Comparison of ENCODE assay signal across 20 mouse cellular contexts in genomic region chr13:48604591-48604990, GRCm38 (mm10). TPM values are rescaled to one million over a fixed set of nuclear protein-coding genes. Genes with fewer than 3 reads are reported as not detected.
"Had no signal": no experiment of that assay in that cellular context is flagged by ENCODE, and none has a peak within 500 bp of the region (broad histone marks: within the 10 kb centered on the region; RNA-seq: fewer than 3 reads in every experiment).

No protein-coding gene starts in this region.

- H3K9me3 ChIP-seq: limb, embryonic 12.5 days; liver, embryonic 13.5 days; midbrain, embryonic 15.5 days; neural tube, embryonic 13.5 days had no signal

- H3K27me3 ChIP-seq: limb, embryonic 12.5 days; liver, embryonic 13.5 days; midbrain, embryonic 15.5 days; neural tube, embryonic 13.5 days had no signal

- H3K27ac ChIP-seq: layer of hippocampus, adult 2 months; limb, embryonic 12.5 days; liver, embryonic 13.5 days; macrophage; midbrain, embryonic 15.5 days; neural tube, embryonic 13.5 days had no signal

- H3K4me3 ChIP-seq: layer of hippocampus, adult 2 months; limb, embryonic 12.5 days; liver, embryonic 13.5 days; megakaryocyte, embryonic 14.5 days; midbrain, embryonic 15.5 days; neural tube, embryonic 13.5 days had no signal

- DNase-seq: kidney, adult 9 months; kidney, postnatal 25 days; liver; liver, embryonic 13.5 days; liver, postnatal 0 days; retina, postnatal 1 day; right cerebral cortex, postnatal 4 days; spleen, adult 18-20 months; thymus, adult 18-20 months; thymus, postnatal 14 days had no signal

- H3K4me2 ChIP-seq: limb, embryonic 12.5 days; liver, embryonic 13.5 days; midbrain, embryonic 11.5 days; midbrain, embryonic 15.5 days; neural tube, embryonic 13.5 days had no signal

- ATAC-seq: liver, postnatal 0 days; lung, postnatal 0 days; midbrain, embryonic 15.5 days had no signal

- H3K4me1 ChIP-seq: liver, embryonic 13.5 days; midbrain, embryonic 15.5 days; neural tube, embryonic 13.5 days had no signal

- H3K36me3 ChIP-seq: liver, embryonic 13.5 days; midbrain, embryonic 15.5 days had no signal

- H3K9ac ChIP-seq: limb, embryonic 12.5 days; liver, embryonic 13.5 days; liver, postnatal 0 days; midbrain, embryonic 15.5 days; neural tube, embryonic 13.5 days had no signal

RNA-seq across cellular contexts. Expression of gene Barx1, which starts 58.2 kb away (rescaled TPM):
- total RNA-seq: layer of hippocampus, adult 2 months; layer of hippocampus, postnatal 10 days; left cerebral cortex, postnatal 36 days had no signal
- polyA plus RNA-seq: lung, postnatal 0 days; macrophage; midbrain, embryonic 15.5 days had no signal
